Mouse (Mus musculus) urinary bladder, postnatal 25 days (tissue): ENCODE results near the gene Foxp1.

ENCODE experiments used
- DNase-seq: peaks from one replicate; pipeline ENCODE4 v3.0.0; 2022; ENCODE audit warnings: low spot score

Foxp1 gene

DNA sequence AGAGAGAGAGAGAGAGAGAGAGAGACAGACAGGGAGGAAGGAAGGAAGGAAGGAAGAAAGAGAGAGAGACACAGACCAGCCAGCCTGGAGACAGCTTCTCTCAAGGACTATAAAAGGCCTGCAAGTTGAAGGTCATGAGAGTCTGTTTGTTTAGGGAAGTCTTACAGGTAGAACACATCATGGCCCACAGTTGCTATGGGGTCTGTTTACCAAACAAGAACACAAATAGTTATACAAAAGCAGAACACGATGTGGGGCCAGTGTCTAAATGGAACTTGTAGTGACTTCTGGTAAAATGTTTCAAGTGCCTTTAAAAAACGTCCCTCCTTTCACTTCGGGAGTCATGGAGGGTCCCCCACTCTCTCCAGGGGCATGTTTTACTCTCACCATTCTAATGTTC is 529.3 kb downstream of the Foxp1 start:
- DNase-seq, result no peak

DNA sequence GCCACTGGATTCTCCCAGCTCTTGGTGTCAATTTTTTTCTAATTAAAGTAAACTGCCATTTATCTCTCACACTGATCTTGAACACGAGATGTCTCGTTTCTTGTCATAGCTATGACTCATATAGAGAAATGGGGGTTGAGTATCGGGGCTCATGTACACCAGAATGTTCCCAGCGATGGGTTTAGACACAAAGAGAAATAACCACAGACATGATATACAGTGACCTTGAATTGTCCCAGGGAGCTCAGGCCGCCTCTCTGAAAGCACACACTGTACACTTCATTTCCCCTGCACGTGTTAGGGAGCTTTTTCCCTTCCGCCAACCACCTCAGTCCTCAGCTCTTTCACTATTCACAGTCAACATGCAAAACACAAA is 529.8 kb downstream of the Foxp1 start:
- no peak for DNase-seq

DNA sequence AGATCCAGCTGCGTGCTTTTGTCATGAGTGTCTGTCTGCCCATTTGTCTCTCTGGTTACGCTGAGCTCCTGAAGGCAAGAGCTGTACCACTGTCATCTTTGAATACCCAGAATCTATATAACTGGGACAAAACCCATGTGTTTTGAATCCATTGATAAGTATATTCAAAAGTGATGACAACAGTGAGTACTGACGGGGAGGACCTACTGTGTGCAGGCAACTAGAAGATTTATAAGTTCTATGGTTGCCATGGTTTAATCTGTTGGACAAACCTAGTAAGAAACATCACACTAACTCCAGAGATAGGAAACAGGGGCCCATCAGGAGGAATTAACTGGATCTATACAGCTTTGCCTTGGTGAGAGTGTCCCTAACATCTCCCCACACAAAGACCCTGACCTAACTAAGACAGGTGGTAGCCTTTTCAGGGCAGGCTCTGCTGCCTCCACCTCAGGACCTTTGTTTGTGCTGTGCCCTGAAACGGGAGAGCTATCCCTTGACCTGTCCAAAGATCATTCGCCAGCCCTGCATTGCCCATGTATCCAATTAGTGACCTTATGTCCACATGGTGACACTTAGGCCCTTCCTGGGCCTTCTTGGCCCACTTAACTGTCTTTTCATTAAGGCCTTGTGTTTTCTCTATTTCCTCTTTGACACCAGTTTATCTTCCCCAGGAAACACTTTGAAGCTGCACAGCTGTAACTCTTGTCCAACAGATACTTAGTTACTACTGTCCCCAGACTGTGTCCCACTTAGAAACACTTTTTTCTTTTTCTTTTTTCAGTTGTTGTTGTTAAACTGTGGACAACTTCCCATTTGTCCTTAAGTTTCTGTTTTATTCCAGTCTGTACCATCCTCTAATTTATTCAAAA is 530.4 kb downstream of the Foxp1 start:
- DNase-seq, result no peak

DNA sequence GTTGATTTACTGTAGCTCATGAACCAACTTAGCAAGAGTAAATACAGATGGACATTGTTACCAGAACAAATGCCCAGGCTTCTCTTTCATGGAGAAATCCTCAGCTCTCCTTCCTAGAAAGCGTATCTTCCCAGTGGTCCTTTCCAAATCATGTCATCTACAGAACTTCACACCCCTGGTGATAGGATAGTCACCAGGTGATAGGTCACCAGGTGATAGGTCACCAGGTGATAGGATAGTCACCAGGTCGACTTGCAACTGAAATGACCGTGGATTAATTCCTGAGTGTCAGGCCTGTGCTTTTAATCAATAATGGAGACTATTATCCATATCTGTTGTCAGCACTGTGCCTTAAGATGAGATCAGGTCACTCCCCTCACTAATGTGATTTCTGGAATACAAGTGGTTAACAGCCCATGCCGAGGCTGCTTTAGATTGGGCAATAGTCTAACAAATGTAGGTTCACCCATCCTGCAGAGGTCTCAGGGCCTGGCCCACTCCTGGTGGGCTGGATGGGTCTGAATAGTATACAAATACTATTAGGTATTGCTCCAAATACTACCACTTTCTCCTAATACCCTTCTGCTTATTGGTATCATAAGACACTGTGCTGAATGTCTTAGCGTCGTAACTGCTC is 534.9 kb downstream of the Foxp1 start:
- DNase-seq, result no peak

DNA sequence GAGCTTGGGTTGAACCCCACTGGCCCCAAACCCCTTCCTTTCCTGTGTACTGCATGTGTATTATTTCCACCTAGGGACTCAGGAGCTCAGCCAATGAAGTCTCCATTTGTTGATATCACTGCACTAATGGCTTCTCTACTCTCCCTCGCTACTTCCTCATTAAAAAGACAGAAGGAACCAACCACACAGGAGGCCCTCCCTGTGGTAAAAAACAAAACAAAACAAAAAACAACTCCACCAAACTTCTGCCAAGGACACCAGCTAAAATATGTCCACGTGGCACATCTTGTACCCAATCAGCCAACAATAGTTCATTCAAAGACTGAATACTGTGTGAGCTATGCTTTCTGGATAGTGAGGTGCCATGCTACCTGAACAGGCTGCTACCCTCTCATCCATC is 537.1 kb downstream of the Foxp1 start:
- no peak for DNase-seq

DNA sequence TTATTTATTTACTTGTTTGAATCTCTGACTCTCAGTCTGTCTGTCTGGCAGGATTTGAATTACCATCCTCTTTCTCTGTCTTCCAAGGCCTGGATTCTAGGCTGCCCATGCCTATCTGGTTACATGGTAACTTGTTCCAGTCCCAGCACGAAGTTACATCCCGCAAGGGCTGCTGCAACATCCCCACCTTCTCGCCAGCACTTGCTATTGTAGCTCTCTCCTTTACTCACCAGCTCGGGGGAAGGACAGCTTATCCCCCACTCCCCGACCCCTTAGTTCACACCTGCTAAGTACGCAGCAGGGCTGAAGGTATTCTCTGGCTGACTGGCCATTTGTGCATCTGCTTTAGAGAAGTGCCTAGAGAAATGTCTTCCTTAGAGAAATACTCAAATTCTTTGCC is 537.9 kb downstream of the Foxp1 start:
- no peak for DNase-seq

DNA sequence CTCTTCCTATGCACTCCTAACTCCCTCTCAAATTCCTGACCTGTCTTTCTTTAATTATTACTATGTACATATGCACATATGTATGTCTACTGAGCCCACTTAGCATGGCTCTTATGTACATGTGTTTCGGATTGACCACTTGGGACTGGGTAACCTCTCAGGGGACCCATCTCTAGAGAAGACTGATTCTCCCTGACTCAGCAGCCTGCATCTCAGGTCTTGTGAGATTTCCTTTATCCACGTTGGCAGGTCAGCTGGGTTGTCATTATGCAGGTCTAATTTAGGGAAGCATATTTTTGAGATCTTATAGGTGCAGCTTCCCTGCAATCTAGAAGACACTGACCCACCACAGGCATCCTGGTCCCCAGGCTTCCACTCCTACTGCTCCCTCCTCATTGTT is 538.5 kb downstream of the Foxp1 start:
- no peak for DNase-seq

DNA sequence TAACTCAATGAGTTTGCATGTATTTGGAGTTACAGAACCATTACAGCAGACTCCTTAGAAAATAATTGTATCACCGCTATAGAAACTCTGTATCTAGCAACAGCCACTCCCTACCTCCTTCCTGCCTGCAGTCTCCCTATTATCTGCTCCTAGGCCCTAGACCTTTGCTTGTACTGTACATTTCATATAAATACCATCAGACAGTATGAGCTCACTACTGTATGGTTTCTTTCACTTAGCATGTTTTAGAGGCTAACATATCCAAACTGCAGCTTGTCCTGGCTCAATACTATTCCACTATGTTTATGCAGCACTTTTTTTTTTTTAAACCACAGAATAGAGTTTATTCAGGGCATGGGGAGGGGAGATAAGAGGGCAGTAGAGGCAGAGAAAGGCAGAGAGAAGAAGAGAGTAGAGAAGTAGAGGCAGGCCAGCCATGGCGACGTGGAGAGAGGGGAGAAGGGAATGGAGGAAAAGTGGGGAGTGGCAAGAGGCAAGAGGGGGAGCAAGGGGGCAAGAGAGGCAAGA is 539.1 kb downstream of the Foxp1 start:
- DNase-seq, result no peak

DNA sequence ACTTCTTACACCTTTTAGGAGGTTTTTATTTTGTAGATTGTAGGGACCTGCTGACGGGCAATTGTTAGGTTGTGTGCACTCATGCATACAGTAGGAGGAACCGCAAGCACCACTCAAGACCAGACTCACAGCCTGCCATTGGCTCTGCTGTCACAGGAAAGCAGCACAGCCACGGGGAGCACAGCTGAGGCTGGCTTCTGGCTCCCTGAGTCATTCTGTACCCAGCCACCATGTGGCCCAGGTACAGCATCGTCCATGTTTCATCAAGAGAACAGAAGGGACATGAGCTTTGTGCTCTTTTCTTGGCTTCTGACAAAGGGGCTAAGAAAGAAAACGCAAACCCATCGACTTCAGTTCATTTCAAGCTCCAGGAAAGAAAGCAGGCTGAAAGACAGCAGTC is 541.3 kb downstream of the Foxp1 start:
- DNase-seq, result no peak

DNA sequence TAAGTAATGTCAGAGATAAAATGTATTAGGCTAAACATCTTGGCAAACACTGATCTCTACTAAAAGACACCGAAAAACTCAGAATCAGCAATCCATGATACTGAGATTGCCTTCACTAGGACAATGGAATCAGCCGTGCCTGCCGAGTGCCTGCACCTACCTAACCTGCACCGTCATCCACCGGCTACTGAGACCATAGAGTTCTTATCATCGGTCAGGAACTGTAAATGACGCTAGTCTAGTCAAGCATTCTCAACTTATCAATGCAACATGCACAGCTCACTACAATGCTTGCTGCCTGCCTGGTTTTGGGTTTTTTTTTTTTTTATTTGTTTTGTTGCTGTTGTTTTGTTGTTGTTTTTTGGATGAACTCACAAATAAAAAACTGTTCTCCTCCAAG is 542.1 kb downstream of the Foxp1 start:
- DNase-seq, result no peak

DNA sequence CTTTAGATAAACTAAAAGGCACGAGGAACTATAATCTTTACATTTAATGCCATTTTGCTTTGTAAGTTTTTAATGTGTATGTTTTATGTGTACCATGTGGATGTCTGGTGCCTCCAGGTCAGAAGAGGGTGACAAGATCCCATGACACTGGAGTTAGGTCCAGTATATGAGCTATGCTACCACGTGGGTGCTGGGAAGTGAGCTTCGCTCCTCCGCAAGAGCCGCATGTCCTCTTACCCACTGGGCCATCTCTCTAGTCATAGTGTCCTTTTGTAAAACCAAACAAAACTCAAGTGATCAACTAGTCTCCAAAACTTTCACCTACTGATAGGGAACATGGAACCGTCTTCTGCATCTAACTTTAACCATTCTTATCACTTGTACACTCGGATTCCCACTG is 542.5 kb downstream of the Foxp1 start:
- DNase-seq, result no peak

DNA sequence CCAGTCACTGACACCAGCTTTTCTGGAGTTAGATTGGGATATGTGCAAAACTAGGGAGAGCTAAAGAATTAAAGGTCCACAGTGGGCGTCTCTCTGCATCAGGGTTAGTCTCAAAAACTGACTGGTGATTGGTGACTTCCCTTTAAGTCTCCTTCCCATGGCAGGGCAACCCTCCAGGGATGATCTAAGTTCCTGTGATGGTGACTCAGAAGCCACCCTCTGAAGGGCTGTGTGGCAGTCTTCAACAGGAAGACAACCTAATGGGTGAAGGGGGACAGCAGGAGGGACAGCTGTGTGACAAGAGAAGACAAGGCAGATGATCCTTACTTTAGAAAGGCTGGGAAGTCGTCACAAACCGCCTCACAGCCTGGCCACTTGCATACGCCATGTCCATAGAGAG is 544.7 kb downstream of the Foxp1 start:
- no peak for DNase-seq

DNA sequence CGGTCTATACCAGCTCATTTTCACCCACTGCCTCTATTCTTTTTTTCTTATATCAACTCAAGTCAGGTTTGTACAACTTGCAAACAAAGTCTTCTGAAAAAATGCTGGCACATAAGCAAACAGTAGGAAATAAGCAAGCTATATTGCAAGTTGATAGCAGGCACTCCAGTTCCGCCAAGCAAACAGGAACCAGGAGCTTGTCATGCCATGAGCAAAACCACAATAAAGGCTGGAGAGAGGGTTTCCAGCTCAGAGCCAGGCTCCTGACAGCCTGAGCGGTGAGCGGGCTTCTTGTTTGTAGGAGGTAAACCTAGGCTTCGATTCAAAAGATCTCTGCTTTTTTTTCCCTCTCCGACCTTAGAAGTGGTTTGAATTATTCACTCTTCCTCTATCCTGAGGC is 546.6 kb downstream of the Foxp1 start:
- no peak for DNase-seq

DNA sequence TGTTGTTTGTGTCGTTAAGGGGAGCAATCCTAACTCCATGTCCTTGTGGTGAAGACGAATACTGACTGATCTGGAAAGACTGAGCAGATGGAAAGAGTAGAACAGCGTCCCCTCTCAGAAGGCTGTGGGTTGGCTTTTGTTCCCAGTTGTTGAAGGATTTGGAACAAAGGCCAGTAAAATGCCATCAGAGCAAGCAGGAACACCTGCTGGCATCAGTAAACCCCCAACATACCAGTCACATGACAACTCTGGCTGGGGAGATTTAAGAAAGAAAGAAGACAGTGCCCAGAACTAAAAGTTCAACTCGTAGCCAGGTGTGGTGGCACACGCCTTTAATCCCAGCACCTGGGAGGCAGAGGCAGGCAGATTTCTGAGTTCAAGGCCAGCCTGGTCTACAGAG is 549.1 kb downstream of the Foxp1 start:
- no peak for DNase-seq

DNA sequence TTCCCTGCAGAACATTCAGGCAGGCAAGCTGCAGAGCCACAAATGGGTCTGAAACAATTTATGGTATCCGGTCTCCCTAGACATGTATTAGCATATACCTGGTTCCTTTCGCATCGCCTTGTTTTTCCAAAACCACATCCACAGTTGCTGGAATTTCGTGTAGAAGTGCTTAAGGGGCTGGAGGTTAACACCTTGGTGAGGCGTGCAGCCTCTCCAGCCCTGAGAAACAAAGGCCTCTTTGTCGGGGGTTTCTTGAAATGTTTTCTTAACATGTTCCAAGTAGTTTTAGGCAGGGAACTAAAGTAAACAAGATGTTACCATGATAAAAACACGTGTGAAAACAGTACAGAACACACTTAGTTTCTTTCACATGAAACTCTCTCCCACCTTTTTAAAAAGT is 550.1 kb downstream of the Foxp1 start:
- no peak for DNase-seq

DNA sequence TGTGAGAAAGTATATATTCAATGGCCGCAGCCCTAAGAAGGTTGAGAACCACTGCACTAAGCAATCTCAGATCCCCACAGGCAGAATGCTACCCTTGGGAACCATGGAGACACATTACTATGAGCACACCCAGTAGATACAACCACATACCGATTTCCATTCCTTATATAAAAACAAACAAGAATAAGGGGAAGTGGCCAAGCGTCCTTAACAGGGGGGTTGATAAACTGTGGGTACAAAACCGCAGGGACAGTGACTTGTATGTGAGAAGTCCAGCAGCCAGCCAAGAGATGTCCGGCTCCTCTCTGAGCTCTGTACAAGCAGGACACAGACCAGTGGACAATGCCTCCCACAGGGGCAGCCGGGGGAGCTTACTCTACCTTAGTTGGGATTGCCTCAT is 563.2 kb downstream of the Foxp1 start:
- DNase-seq, result no peak

DNA sequence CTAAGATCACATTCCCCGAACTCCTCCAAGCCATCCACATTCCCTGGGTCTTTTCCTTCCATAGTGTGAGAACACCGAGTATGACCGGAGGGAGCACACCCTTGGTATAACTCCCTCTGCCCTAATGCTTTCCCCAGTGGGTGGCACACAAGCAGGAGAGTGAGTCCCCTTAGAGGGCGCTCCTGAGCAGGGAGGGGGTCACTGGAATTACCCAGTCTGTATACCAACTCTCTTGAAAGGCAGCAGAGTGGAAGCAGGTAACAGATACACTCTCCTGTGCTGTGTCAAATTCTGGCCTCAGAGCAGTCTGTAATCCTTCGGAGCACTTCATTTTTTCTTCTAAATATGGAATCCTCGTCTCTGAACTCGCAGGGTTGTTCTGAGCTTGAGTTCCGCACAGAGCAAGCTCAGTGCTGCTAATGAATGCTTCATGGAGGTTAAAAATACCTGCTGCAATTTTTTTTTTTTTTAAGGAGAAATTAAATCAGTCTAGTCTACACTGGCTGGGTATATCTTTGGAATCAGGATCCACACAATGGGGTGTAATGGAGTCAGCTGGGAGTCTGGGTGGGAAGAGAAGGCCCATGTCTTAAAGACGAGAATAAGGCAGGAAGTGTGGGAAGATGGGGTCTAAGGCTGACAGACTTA is 565.9 kb downstream of the Foxp1 start:
- DNase-seq, result no peak

DNA sequence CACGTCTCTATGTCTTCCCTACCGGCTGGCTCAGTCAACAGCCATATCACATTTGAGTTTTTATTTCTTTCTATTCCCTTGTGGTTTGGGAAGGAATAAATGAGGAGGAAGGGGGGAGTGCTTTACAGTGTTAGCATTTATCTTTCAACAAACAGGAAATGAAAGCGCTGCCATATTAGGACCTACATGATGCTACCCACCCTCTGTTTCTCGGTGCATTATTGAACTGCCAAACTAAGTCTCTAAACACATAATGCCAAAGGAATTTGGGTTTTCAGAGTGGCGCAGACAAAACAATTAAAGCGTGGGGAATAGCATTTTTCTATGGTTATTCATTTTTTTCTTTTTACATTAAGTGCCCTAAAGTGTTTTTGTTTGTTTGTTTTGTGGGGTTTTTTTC is 566.8 kb downstream of the Foxp1 start:
- no peak for DNase-seq

DNA sequence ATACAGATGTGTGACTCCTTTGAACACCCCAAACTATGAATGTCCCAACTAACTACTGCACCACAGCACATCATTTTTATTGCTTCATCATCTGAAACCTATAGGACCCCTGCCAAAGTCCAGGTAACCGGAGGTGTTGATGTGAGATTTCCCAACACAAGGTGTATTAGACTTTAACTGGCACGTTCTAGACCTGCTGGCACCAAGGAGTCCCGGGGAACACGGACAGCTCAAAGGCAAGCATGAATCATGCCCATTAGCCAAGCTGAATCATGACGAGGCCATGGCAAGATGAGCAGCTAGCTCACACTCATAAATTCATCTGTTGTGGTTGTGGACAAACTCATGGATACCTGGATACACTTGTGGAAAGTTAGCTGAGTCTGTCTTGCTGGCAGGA is 568.1 kb downstream of the Foxp1 start:
- DNase-seq, result no peak

DNA sequence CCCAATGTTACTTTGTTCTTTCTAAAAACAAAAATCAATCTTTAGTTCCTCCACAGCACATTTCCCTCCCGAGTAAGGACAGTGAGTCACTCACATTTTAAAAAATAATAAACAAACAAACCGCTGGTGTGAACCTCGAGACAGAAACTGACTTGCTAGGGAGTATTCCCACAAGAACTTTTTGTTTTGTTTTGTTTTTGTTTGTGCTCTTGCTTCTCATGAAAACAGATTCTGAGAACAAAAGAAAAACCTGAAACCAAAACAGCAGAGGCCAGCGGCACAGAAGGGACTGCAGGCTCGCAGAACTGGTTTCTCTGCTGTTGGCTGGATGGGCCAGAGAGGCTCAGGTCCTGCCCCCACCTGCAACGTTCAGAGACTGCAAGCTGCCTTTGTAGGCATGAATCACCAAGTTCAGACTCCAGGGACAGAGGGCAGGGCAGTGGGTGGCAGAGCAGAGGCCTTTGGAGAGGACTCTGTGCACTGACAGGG is 572.8 kb downstream of the Foxp1 start:
- peak; percentile 38 for DNase-seq

DNA sequence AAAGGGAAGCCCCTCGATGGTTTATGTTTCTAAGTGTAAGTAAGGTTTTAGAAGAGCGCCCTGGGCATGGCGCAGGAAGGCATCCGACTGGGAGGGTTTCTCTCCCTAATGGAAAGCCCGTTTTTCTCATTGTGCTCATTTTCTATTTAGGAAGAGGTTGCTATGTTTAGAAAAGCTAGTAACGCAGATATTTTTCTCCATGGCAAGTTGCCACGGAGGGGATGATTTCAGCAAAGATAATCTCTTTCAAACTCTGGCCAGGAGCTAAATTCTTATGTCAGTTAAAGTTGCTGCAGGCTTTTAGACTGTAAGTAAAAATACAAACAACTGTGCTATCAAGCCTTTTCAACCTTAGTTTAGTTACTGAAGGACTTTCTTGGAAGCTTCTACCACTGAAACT is 573.2 kb downstream of the Foxp1 start:
- no peak for DNase-seq

DNA sequence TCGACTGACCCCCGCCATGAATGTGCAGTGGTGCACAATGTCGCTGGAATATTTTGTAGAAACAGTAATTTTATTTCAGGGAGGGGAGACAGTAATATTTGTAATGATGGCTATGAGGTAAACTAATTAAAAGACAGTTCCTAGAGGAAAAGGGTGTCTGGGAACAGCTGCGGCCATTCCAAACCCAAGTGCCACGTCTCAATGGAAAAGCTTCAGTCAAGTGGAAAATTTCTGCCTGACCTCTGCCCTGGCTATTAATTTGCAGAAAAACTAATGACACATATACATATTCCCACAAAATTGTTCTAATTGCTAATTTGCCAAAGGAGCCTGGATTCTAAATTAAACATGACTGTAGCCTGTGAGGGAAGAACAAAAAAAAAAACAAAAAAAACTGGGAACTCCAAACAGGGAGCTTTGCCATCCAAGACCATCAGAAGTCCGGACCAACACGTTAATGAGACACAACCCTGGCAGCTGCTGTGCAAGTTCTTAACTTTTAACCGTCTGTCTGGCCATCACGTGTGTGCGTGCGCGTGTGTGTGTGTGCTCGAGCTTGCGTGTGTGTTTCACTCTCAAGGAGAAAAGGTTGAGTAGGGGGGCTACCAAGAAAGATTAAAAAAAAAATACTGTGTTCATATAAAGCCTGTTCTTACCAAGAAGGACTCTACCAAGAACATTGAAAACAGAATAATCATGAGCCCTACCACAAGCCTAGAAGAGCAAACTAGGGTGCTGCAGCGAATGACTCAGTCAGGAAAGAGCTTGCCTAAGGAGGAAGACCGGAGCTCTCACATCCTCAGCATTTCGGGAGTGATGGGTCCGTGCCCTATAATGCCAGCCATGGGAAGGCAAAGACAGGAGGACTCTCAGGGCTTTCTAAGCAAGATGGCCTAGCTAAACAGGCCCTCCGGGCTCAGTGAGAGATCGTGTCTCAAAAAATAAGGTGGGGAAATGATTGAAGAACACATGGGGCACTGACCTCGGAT is 574.1 kb downstream of the Foxp1 start:
- DNase-seq, result no peak
